Mouse (Mus musculus): ENCODE data around the gene Col4a3bp. TPM values are rescaled to one million over a fixed set of nuclear protein-coding genes. Genes with fewer than 3 reads are reported as not detected.

Col4a3bp gene
- polyA plus RNA-seq, 2 experiments: 4.5 to 5.7 TPM

GRCm38 (mm10) chr13:96516249-96516648 lies 26.2 kb upstream of the Col4a3bp start:
- H3K4me1 ChIP-seq (replicated peaks; ENCODE audit: control insufficient read depth in 2 of 2, insufficient read depth in 2 of 2, low read length in 1 of 2): peaks cover 0 to 2% of the 10 kb centered on the region in 2 experiments; a peak in 1 of 4 replicates
- DNase-seq (ENCODE audit: low read depth in 3 of 3, low spot score in 3 of 3): no peak
- no peak for TF ChIP-seq CTCF (IDR thresholded peaks at IDR 0.05; ENCODE audit: low read depth)
- no peak for TF ChIP-seq EP300 (IDR thresholded peaks at IDR 0.05; ENCODE audit: low read depth)

GRCm38 (mm10) chr13:96517335-96517734 lies 25.1 kb upstream of the Col4a3bp start:
- Histone ChIP-seq H3K4me2 (ENCODE audit: low read depth) (no peak overlapping the region), H3K36me3 (replicated peaks; ENCODE audit: control insufficient read depth, insufficient read depth, low read depth) (no peaks in the 10 kb centered on the region; the same call in 1 of the 2 replicates), H3K4me3 (ENCODE audit: insufficient read depth in 1 of 2, low read depth in 2 of 2, low read length in 2 of 2) (no peak overlapping the region), H3K27me3 (ENCODE audit: control insufficient read depth, insufficient read depth, low read length) (no peaks in the 10 kb centered on the region), H3K9me3 (ENCODE audit: control insufficient read depth, low read length) (no peaks in the 10 kb centered on the region), H3K9ac (replicated peaks) (no peak overlapping the region), H3K4me1 (replicated peaks; ENCODE audit: control insufficient read depth in 2 of 2, insufficient read depth in 2 of 2, low read length in 1 of 2) (no peaks in the 10 kb centered on the region), H3K27ac (no peak overlapping the region)
- ATAC-seq (ENCODE audit: insufficient read depth) (no peak), DNase-seq (ENCODE audit: low read depth in 3 of 3, low spot score in 3 of 3) (no peak)
- TF ChIP-seq CTCF (IDR thresholded peaks at IDR 0.05; ENCODE audit: low read depth): no peak
- TF ChIP-seq EP300 (IDR thresholded peaks at IDR 0.05; ENCODE audit: low read depth): no peak
- WGBS (ENCODE audit: insufficient replicate concordance): 78% methylated on average over 2 of the region's 2 CpGs

More at GRCm38 (mm10) chr13:96516249-96516648, 26.2 kb upstream of the Col4a3bp start:
- Histone ChIP-seq H3K27me3 (ENCODE audit: control insufficient read depth, insufficient read depth, low read length) (no peaks in the 10 kb centered on the region), H3K36me3 (replicated peaks; ENCODE audit: control insufficient read depth, insufficient read depth, low read depth) (no peaks in the 10 kb centered on the region; the same call in 1 of the 2 replicates), H3K27ac (no peak overlapping the region), H3K9ac (replicated peaks) (no peak overlapping the region), H3K9me3 (ENCODE audit: control insufficient read depth, low read length) (no peaks in the 10 kb centered on the region), H3K4me3 (ENCODE audit: insufficient read depth in 1 of 2, low read depth in 2 of 2, low read length in 2 of 2) (no peak overlapping the region), H3K4me2 (ENCODE audit: low read depth) (no peak overlapping the region)
- WGBS (ENCODE audit: insufficient replicate concordance): 85% methylated on average over 9 of the region's 9 CpGs
- no peak for ATAC-seq (ENCODE audit: insufficient read depth)

GRCm38 (mm10) chr13:96521294-96521693 lies 21.1 kb upstream of the Col4a3bp start:
- Histone ChIP-seq H3K4me3 (ENCODE audit: insufficient read depth in 1 of 2, low read depth in 2 of 2, low read length in 2 of 2) (no peak overlapping the region), H3K9ac (replicated peaks) (no peak overlapping the region), H3K4me1 (replicated peaks; ENCODE audit: control insufficient read depth in 2 of 2, insufficient read depth in 2 of 2, low read length in 1 of 2) (no peaks in the 10 kb centered on the region), H3K27me3 (ENCODE audit: control insufficient read depth, insufficient read depth, low read length) (no peaks in the 10 kb centered on the region), H3K27ac (no peak overlapping the region), H3K4me2 (ENCODE audit: low read depth) (no peak overlapping the region), H3K36me3 (replicated peaks; ENCODE audit: control insufficient read depth, insufficient read depth, low read depth) (no peaks in the 10 kb centered on the region; the same call in 1 of the 2 replicates), H3K9me3 (ENCODE audit: control insufficient read depth, low read length) (no peaks in the 10 kb centered on the region)
- ATAC-seq (ENCODE audit: insufficient read depth): no peak
- whole genome bisulfite sequencing (ENCODE audit: insufficient replicate concordance): 59% methylated on average over 3 of the region's 3 CpGs
- TF ChIP-seq EP300 (IDR thresholded peaks at IDR 0.05; ENCODE audit: low read depth) (no peak), CTCF (IDR thresholded peaks at IDR 0.05; ENCODE audit: low read depth) (no peak)
- DNase-seq (ENCODE audit: low read depth in 3 of 3, low spot score in 3 of 3): no peak

- Histone ChIP-seq H3K27me3 (ENCODE audit: control insufficient read depth, insufficient read depth, low read length) (no peaks in the 10 kb centered on the region), H3K27ac (no peak overlapping the region), H3K9ac (replicated peaks) (no peak overlapping the region), H3K9me3 (ENCODE audit: control insufficient read depth, low read length) (no peaks in the 10 kb centered on the region), H3K4me3 (ENCODE audit: insufficient read depth in 1 of 2, low read depth in 2 of 2, low read length in 2 of 2) (no peak overlapping the region), H3K36me3 (replicated peaks; ENCODE audit: control insufficient read depth, insufficient read depth, low read depth) (no peaks in the 10 kb centered on the region), H3K4me2 (ENCODE audit: low read depth) (no peak overlapping the region), H3K4me1 (replicated peaks; ENCODE audit: control insufficient read depth in 2 of 2, insufficient read depth in 2 of 2, low read length in 1 of 2) (peaks cover 0 to 7% of the 10 kb centered on the region in 2 experiments; a peak in 2 of 4 replicates)
- 19% methylated on average over 3 of the region's 3 CpGs for WGBS (ENCODE audit: insufficient replicate concordance)
- DNase-seq (ENCODE audit: low read depth in 3 of 3, low spot score in 3 of 3) (no peak), ATAC-seq (ENCODE audit: insufficient read depth) (peak; percentile 37; the same call in 1 of the 2 replicates)
- TF ChIP-seq EP300 (IDR thresholded peaks at IDR 0.05; ENCODE audit: low read depth) (0 out of 2 replicates have a peak, but pooled peaks have one; percentile 20), CTCF (IDR thresholded peaks at IDR 0.05; ENCODE audit: low read depth) (no peak)
These were observed 15.4 kb upstream of the Col4a3bp start for GRCm38 (mm10) chr13:96527022-96527421.

GRCm38 (mm10) chr13:96527856-96528255 lies 14.6 kb upstream of the Col4a3bp start:
- no peak for DNase-seq (ENCODE audit: low read depth in 3 of 3, low spot score in 3 of 3)
- Histone ChIP-seq H3K9me3 (ENCODE audit: control insufficient read depth, low read length) (no peaks in the 10 kb centered on the region), H3K4me2 (ENCODE audit: low read depth) (no peak overlapping the region), H3K9ac (replicated peaks) (no peak overlapping the region), H3K4me3 (ENCODE audit: insufficient read depth in 1 of 2, low read depth in 2 of 2, low read length in 2 of 2) (no peak overlapping the region), H3K27me3 (ENCODE audit: control insufficient read depth, insufficient read depth, low read length) (no peaks in the 10 kb centered on the region), H3K27ac (no peak overlapping the region), H3K4me1 (replicated peaks; ENCODE audit: control insufficient read depth in 2 of 2, insufficient read depth in 2 of 2, low read length in 1 of 2) (peaks cover 0 to 8% of the 10 kb centered on the region in 2 experiments; a peak in 2 of 4 replicates), H3K36me3 (replicated peaks; ENCODE audit: control insufficient read depth, insufficient read depth, low read depth) (no peaks in the 10 kb centered on the region)
- 59% methylated on average over 11 of the region's 11 CpGs for WGBS (ENCODE audit: insufficient replicate concordance)
- no peak for TF ChIP-seq CTCF (IDR thresholded peaks at IDR 0.05; ENCODE audit: low read depth)
- no peak for TF ChIP-seq EP300 (IDR thresholded peaks at IDR 0.05; ENCODE audit: low read depth)
- no peak for ATAC-seq (ENCODE audit: insufficient read depth)

Data from liver, embryonic 14.5 days (tissue).